Mouse (Mus musculus): ENCODE results near the gene Slc44a5. TPM values are rescaled to one million over a fixed set of nuclear protein-coding genes. Genes with fewer than 3 reads are reported as not detected.
"Not testable (repeated sequence)": the region's sequence is repeated elsewhere in the genome, so short reads cannot be mapped to it uniquely, and the experiment has no call there.

The Slc44a5 gene
- total RNA-seq, 2 experiments from 2014 or later: 9.0 to 9.3 TPM

DNA sequence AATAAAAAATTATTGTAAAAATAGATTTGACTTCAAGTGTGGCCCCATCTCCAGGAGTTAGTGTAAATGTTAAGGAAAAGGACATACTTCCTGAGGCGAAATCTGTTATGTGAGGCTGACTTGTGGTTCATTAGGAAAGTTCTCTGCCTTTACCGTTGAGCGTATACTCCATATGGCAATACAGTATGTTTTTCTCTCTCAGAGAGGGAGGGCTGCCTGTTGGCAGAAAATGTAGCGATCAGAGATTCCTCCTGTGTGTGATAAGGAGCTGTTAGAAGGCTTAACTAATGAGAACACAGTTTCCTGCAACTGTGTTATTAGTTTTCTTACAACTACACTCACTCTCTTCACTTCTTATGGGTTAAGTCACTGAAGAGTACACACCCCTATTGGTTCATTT is 168.1 kb downstream of the Slc44a5 start:
- intact Hi-C loops (cut with DNase I): no loop called here
- DNase-seq (ENCODE audit: extremely low spot score in 1 of 2, low spot score in 2 of 2): no peak
- Histone ChIP-seq H3K27ac (no peak overlapping the region), H3K4me3 (no peak overlapping the region)
- no peak for TF ChIP-seq CTCF (IDR thresholded peaks at IDR 0.05)

- Histone ChIP-seq H3K4me3 (no peak overlapping the region), H3K27ac (no peak overlapping the region)
- intact Hi-C loops (cut with DNase I): no loop called here
- no peak for DNase-seq (ENCODE audit: extremely low spot score in 1 of 2, low spot score in 2 of 2)
- TF ChIP-seq CTCF (IDR thresholded peaks at IDR 0.05): no peak
Observed at GRCm38 (mm10) chr3:154142618-154143017, 169.4 kb downstream of the Slc44a5 start.

- intact Hi-C loops (cut with DNase I): no loop called here
- DNase-seq (ENCODE audit: extremely low spot score in 1 of 2, low spot score in 2 of 2): no peak
- Histone ChIP-seq H3K27ac (no peak overlapping the region), H3K4me3 (no peak overlapping the region)
- no peak for TF ChIP-seq CTCF (IDR thresholded peaks at IDR 0.05)
Observed at GRCm38 (mm10) chr3:154145750-154146149, 172.5 kb downstream of the Slc44a5 start.

GRCm38 (mm10) chr3:154149778-154150177 is 176.5 kb downstream of the Slc44a5 start:
- H3K4me3 ChIP-seq: no peak overlapping the region
- intact Hi-C loops (cut with DNase I): no loop called here
- DNase-seq (ENCODE audit: extremely low spot score in 1 of 2, low spot score in 2 of 2): no peak
- no peak for TF ChIP-seq CTCF (IDR thresholded peaks at IDR 0.05)
- H3K27ac ChIP-seq: no peak overlapping the region

DNA sequence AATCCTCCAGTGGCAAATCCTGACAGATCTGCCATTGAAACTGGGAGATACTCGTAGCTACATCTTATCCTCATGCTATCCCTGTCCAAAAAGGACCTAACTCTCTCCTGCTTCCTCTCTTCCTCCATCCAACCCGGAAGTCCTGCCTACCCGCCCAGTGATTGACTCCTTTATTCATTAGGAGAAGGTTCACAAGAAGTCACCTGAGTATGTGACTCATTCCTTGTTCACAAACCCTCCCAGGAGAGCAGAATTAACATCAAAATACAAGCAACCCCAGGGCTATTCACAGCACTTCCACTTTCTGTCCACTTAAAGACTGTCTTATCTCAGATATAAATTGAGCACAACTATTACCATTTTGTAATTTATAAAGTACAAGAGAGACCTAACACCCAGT is 180.3 kb downstream of the Slc44a5 start:
- H3K4me3 ChIP-seq; H3K27ac ChIP-seq; intact Hi-C loops (cut with DNase I); DNase-seq (ENCODE audit: extremely low spot score in 1 of 2, low spot score in 2 of 2): not testable (repeated sequence)

- Histone ChIP-seq H3K4me3 (no peak overlapping the region), H3K27ac (no peak overlapping the region)
- no peak for DNase-seq (ENCODE audit: extremely low spot score in 1 of 2, low spot score in 2 of 2)
- TF ChIP-seq CTCF (IDR thresholded peaks at IDR 0.05): no peak
- intact Hi-C loops (cut with DNase I): no loop called here
Observed at GRCm38 (mm10) chr3:154165882-154166281, 192.6 kb downstream of the Slc44a5 start.

- peak; percentile 20 to 29 for DNase-seq (ENCODE audit: extremely low spot score in 1 of 2, low spot score in 2 of 2)
Observed at GRCm38 (mm10) chr3:154171881-154172592, 198.8 kb downstream of the Slc44a5 start.

DNA sequence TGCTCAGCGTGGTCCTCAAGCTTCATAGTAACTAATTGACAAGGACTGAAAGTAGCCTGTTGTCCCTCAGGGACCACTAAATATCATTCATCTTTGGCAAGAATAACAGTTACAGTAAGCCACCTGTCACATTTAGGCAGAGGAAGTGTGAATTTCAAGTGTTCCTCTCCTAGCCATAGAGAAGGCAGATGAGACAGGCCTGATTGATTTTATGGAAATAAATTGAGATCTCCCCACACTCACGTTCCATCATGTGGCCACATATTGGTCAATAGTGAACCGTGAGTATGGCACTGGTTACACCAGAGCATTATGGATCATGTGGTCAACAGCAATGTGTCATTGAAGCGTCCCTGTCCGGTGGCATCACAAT is 199.3 kb downstream of the Slc44a5 start:
- DNase-seq (ENCODE audit: extremely low spot score in 1 of 2, low spot score in 2 of 2): no peak
- Histone ChIP-seq H3K4me3 (no peak overlapping the region), H3K27ac (no peak overlapping the region)
- no peak for TF ChIP-seq CTCF (IDR thresholded peaks at IDR 0.05)
- intact Hi-C loops (cut with DNase I): no loop called here

More at GRCm38 (mm10) chr3:154171881-154172592, 198.8 kb downstream of the Slc44a5 start:
- Histone ChIP-seq H3K4me3 (no peak overlapping the region), H3K27ac (peak overlapping the region; percentile 34)
- TF ChIP-seq CTCF (IDR thresholded peaks at IDR 0.05): no peak
- intact Hi-C loops (cut with DNase I): no loop called here

- no peak overlapping the region for H3K27ac ChIP-seq
- intact Hi-C loops (cut with DNase I): no loop called here
- TF ChIP-seq CTCF (IDR thresholded peaks at IDR 0.05): no peak
Observed at GRCm38 (mm10) chr3:154173556-154173955, 200.3 kb downstream of the Slc44a5 start.

DNA sequence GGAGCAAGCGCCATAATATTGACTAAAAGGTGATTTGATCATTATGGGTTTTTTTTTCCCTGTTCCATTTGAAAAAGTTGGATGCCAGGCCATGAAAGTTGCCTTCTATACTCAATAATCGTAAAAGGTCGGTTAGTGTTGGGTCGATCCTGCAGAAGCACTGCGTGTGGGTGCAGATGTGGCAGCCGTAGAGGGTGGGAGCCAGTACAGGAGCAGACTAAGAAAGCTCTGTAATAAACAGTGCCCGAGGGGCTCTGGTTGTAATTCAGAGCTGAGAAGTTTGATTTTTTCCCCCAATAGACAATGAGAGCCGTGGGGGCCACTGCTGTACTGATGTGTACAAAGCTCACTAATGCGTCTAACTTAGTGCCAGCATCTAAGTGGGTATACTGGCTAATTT is 200.8 kb downstream of the Slc44a5 start:
- DNase-seq (ENCODE audit: extremely low spot score in 1 of 2, low spot score in 2 of 2): no peak
- Histone ChIP-seq H3K27ac (no peak overlapping the region), H3K4me3 (no peak overlapping the region)
- no peak for TF ChIP-seq CTCF (IDR thresholded peaks at IDR 0.05)
- intact Hi-C loops (cut with DNase I): no loop called here

More at GRCm38 (mm10) chr3:154173556-154173955, 200.3 kb downstream of the Slc44a5 start:
- no peak overlapping the region for H3K4me3 ChIP-seq
- no peak for DNase-seq (ENCODE audit: extremely low spot score in 1 of 2, low spot score in 2 of 2)

- intact Hi-C loops (cut with DNase I): no loop called here
- Histone ChIP-seq H3K4me3 (no peak overlapping the region), H3K27ac (no peak overlapping the region)
- DNase-seq (ENCODE audit: extremely low spot score in 1 of 2, low spot score in 2 of 2): no peak
- no peak for TF ChIP-seq CTCF (IDR thresholded peaks at IDR 0.05)
Observed at GRCm38 (mm10) chr3:154174766-154175165, 201.5 kb downstream of the Slc44a5 start.

GRCm38 (mm10) chr3:154177665-154178305 is 204.5 kb downstream of the Slc44a5 start:
- TF ChIP-seq CTCF (IDR thresholded peaks at IDR 0.05): no peak
- intact Hi-C loops (cut with DNase I): no loop called here
- no peak for DNase-seq (ENCODE audit: extremely low spot score in 1 of 2, low spot score in 2 of 2)
- Histone ChIP-seq H3K4me3 (no peak overlapping the region), H3K27ac (no peak overlapping the region)

Data from left cerebral cortex, adult 2 months (tissue).